Mouse (Mus musculus) ES-Bruce4 (cell line): ENCODE measurements around the gene Sbk3.

ENCODE experiments used
- CTCF ChIP-seq: IDR thresholded peaks from one replicate; pipeline ENCODE4 v1.8.1; 2011; ENCODE audit warnings: low read depth, low read length
- EP300 ChIP-seq: IDR thresholded peaks from 2 replicates; pipeline ENCODE4 v1.6.1; 2011; ENCODE audit warnings: low read depth, low read length; ENCODE audit not compliant: insufficient read depth

GRCm38 (mm10) chr7:4923586-4924364 lies 47.2 kb downstream of the Sbk3 start:
- no peak for TF ChIP-seq CTCF
- no peak for TF ChIP-seq EP300
